Mouse (Mus musculus): ENCODE measurements around the gene Gm42742. TPM values are rescaled to one million over a fixed set of nuclear protein-coding genes. Genes with fewer than 3 reads are reported as not detected.

The Gm42742 gene
- polyA plus RNA-seq, 1 experiment from 2014 or later, result 41.9 TPM

DNA sequence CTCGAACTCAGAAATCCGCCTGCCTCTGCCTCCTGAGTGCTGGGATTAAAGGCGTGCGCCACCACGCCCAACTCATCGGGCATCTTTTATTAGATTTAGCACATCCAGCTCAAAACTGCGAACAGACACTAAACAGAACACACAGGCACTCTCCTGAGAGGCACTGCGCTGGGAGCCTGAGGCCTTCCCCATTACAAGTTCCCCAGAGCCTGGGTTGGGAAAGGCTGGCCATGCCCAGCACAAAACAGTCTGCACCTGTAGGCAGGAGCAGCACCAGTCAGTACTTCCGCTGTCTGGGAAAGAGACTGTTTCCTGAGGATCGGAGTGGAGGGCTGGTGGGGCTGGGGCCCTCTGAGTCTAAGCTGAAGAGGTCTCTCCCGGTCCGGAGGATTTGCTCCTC lies 5.9 kb downstream of the Gm42742 start:
- H3K9ac ChIP-seq (ENCODE audit: low read length), result peak overlapping the region; percentile 16; the same call in 1 of the 2 replicates
- no peak overlapping the region for H3K4me3 ChIP-seq (ENCODE audit: control insufficient read depth in 1 of 2, insufficient read depth in 1 of 2, low read depth in 1 of 2, low read length in 2 of 2)
- WGBS, result 89% methylated on average over 12 of the region's 12 CpGs
- H3K27ac ChIP-seq (replicated peaks in 1 of 2; ENCODE audit: control insufficient read depth in 1 of 2, insufficient read depth in 1 of 2, low read depth in 2 of 2, low read length in 2 of 2), result no peak overlapping the region
- ATAC-seq (ENCODE audit: insufficient number of reproducible peaks, insufficient read depth, low FRiP score, low read depth), result no peak
- H3K36me3 ChIP-seq (ENCODE audit: control insufficient read depth, insufficient read depth, low read length), result peaks cover 31% of the 10 kb centered on the region
- H3K9me3 ChIP-seq (ENCODE audit: control insufficient read depth, low read length), result no peaks in the 10 kb centered on the region
- peak overlapping the region; percentile 67; the same call in 1 of the 2 replicates for H3K4me2 ChIP-seq (ENCODE audit: low read length)
- no peaks in the 10 kb centered on the region for H3K27me3 ChIP-seq (ENCODE audit: control insufficient read depth, insufficient read depth, low read length)
- peaks cover 15 to 32% of the 10 kb centered on the region in 2 experiments for H3K4me1 ChIP-seq (ENCODE audit: control insufficient read depth in 2 of 2, insufficient read depth in 2 of 2, low read length in 2 of 2)

DNA sequence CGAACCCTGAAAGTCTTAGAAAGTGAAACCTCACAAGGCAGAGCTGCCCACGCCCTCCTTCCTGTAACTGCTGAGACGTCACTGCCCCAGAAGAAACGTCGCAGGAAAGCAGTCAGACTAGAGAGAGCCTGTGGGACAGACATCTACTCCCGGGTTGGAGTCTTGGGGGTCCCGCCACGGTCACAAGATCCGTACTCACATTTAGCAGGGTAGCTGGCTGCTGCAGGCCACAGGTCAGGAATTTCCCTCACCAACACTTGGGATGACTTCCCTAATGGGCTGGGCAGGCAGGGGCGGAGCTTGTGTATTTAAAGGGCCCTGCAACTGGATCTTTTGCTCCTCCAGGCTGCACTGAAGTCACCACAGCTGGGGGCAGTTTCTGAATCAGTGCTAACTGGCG lies 6.6 kb downstream of the Gm42742 start, which contains the start of gene Mvp:
Gene Mvp, minus strand, starts transcription at position 302 of the 400 bp plus-strand sequence.
- no peaks in the 10 kb centered on the region for H3K27me3 ChIP-seq (ENCODE audit: control insufficient read depth, insufficient read depth, low read length)
- H3K9me3 ChIP-seq (ENCODE audit: control insufficient read depth, low read length), result no peaks in the 10 kb centered on the region
- no peak within 1 kb of the TSS for H3K27ac ChIP-seq (replicated peaks in 1 of 2; ENCODE audit: control insufficient read depth in 1 of 2, insufficient read depth in 1 of 2, low read depth in 2 of 2, low read length in 2 of 2)
- peak within 1 kb of the TSS; percentile 46 to 62 for H3K4me3 ChIP-seq (ENCODE audit: control insufficient read depth in 1 of 2, insufficient read depth in 1 of 2, low read depth in 1 of 2, low read length in 2 of 2)
- H3K9ac ChIP-seq (ENCODE audit: low read length), result peak within 1 kb of the TSS; percentile 63
- H3K4me2 ChIP-seq (ENCODE audit: low read length), result peak within 1 kb of the TSS; percentile 81
- H3K4me1 ChIP-seq (ENCODE audit: control insufficient read depth in 2 of 2, insufficient read depth in 2 of 2, low read length in 2 of 2), result peaks cover 15 to 31% of the 10 kb centered on the region in 2 experiments
- H3K36me3 ChIP-seq (ENCODE audit: control insufficient read depth, insufficient read depth, low read length), result peaks cover 31% of the 10 kb centered on the region
- no peak for ATAC-seq (ENCODE audit: insufficient number of reproducible peaks, insufficient read depth, low FRiP score, low read depth)
- 26% methylated on average over 11 of the region's 11 CpGs for WGBS

DNA sequence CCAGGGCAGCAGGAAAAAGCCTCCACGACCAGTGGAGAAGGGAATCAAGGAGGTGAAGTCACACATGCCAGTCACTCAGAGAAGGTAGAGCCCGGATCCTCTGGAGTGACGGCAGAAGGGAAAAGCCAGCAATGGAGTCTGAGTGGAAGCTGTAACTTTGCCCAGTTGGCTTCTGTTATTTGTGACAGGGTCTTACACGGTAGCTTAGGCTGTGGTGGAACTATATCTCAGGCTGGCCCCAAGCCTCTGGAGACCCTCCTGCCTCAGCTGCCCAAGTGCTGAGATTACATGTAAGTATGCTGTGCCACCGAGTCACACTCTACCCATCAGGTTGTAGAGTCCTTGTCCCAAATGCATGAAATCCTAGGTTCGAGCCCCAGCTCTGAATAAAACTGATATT lies 7.5 kb downstream of the Gm42742 start:
- Histone ChIP-seq H3K4me1 (ENCODE audit: control insufficient read depth in 2 of 2, insufficient read depth in 2 of 2, low read length in 2 of 2) (peaks cover 18 to 36% of the 10 kb centered on the region in 2 experiments), H3K4me3 (ENCODE audit: control insufficient read depth in 1 of 2, insufficient read depth in 1 of 2, low read depth in 1 of 2, low read length in 2 of 2) (no peak overlapping the region), H3K27me3 (ENCODE audit: control insufficient read depth, insufficient read depth, low read length) (no peaks in the 10 kb centered on the region), H3K27ac (replicated peaks in 1 of 2; ENCODE audit: control insufficient read depth in 1 of 2, insufficient read depth in 1 of 2, low read depth in 2 of 2, low read length in 2 of 2) (no peak overlapping the region), H3K4me2 (ENCODE audit: low read length) (peak overlapping the region; percentile 67), H3K9ac (ENCODE audit: low read length) (no peak overlapping the region), H3K9me3 (ENCODE audit: control insufficient read depth, low read length) (no peaks in the 10 kb centered on the region), H3K36me3 (ENCODE audit: control insufficient read depth, insufficient read depth, low read length) (peaks cover 31% of the 10 kb centered on the region)
- ATAC-seq (ENCODE audit: insufficient number of reproducible peaks, insufficient read depth, low FRiP score, low read depth), result no peak
- WGBS, result 90% methylated on average over 6 of the region's 6 CpGs

DNA sequence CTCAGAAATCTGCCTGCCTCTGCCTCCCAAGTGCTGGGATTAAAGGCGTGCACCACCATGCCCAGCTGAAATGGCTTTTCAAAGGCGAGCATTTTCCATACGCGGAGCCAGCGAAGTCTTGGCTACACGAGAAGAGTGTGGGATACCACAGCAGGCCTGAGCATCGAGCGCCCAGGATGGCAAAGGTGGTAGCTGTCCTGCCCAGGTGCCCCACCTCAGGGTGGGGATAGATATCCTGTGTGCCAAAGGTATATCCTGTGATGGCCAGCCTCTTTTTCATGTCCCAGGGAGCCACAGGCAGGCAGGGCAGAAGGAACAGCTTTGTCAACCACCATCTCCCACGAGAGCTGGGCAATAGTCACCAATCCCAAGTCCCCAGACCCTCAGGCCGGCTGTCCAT lies 8.1 kb downstream of the Gm42742 start:
- Histone ChIP-seq H3K4me2 (ENCODE audit: low read length) (no peak overlapping the region), H3K9me3 (ENCODE audit: control insufficient read depth, low read length) (no peaks in the 10 kb centered on the region), H3K9ac (ENCODE audit: low read length) (no peak overlapping the region), H3K36me3 (ENCODE audit: control insufficient read depth, insufficient read depth, low read length) (peaks cover 31% of the 10 kb centered on the region), H3K27ac (replicated peaks in 1 of 2; ENCODE audit: control insufficient read depth in 1 of 2, insufficient read depth in 1 of 2, low read depth in 2 of 2, low read length in 2 of 2) (no peak overlapping the region), H3K27me3 (ENCODE audit: control insufficient read depth, insufficient read depth, low read length) (no peaks in the 10 kb centered on the region), H3K4me3 (ENCODE audit: control insufficient read depth in 1 of 2, insufficient read depth in 1 of 2, low read depth in 1 of 2, low read length in 2 of 2) (no peak overlapping the region), H3K4me1 (ENCODE audit: control insufficient read depth in 2 of 2, insufficient read depth in 2 of 2, low read length in 2 of 2) (peaks cover 21 to 36% of the 10 kb centered on the region in 2 experiments)
- 91% methylated on average over 10 of the region's 10 CpGs for WGBS
- ATAC-seq (ENCODE audit: insufficient number of reproducible peaks, insufficient read depth, low FRiP score, low read depth), result no peak

- ATAC-seq (ENCODE audit: insufficient number of reproducible peaks, insufficient read depth, low FRiP score, low read depth), result no peak
- Histone ChIP-seq H3K4me1 (ENCODE audit: control insufficient read depth in 2 of 2, insufficient read depth in 2 of 2, low read length in 2 of 2) (peaks cover 21 to 32% of the 10 kb centered on the region in 2 experiments), H3K9ac (ENCODE audit: low read length) (no peak overlapping the region), H3K27ac (replicated peaks in 1 of 2; ENCODE audit: control insufficient read depth in 1 of 2, insufficient read depth in 1 of 2, low read depth in 2 of 2, low read length in 2 of 2) (no peak overlapping the region), H3K36me3 (ENCODE audit: control insufficient read depth, insufficient read depth, low read length) (peaks cover 31% of the 10 kb centered on the region), H3K4me2 (ENCODE audit: low read length) (no peak overlapping the region), H3K9me3 (ENCODE audit: control insufficient read depth, low read length) (no peaks in the 10 kb centered on the region), H3K4me3 (ENCODE audit: control insufficient read depth in 1 of 2, insufficient read depth in 1 of 2, low read depth in 1 of 2, low read length in 2 of 2) (no peak overlapping the region), H3K27me3 (ENCODE audit: control insufficient read depth, insufficient read depth, low read length) (no peaks in the 10 kb centered on the region)
- 71% methylated on average over 6 of the region's 6 CpGs for WGBS
Measured at GRCm38 (mm10) chr7:127012374-127012773, 8.5 kb downstream of the Gm42742 start.

- Histone ChIP-seq H3K27me3 (ENCODE audit: control insufficient read depth, insufficient read depth, low read length) (no peaks in the 10 kb centered on the region), H3K36me3 (ENCODE audit: control insufficient read depth, insufficient read depth, low read length) (peaks cover 31% of the 10 kb centered on the region), H3K4me1 (ENCODE audit: control insufficient read depth in 2 of 2, insufficient read depth in 2 of 2, low read length in 2 of 2) (peaks cover 21 to 32% of the 10 kb centered on the region in 2 experiments), H3K27ac (replicated peaks in 1 of 2; ENCODE audit: control insufficient read depth in 1 of 2, insufficient read depth in 1 of 2, low read depth in 2 of 2, low read length in 2 of 2) (no peak overlapping the region), H3K4me3 (ENCODE audit: control insufficient read depth in 1 of 2, insufficient read depth in 1 of 2, low read depth in 1 of 2, low read length in 2 of 2) (no peak overlapping the region), H3K9ac (ENCODE audit: low read length) (no peak overlapping the region), H3K4me2 (ENCODE audit: low read length) (no peak overlapping the region), H3K9me3 (ENCODE audit: control insufficient read depth, low read length) (no peaks in the 10 kb centered on the region)
- 65% methylated on average over 2 of the region's 2 CpGs for WGBS
- ATAC-seq (ENCODE audit: insufficient number of reproducible peaks, insufficient read depth, low FRiP score, low read depth), result no peak
Measured at GRCm38 (mm10) chr7:127011717-127012116, 9.2 kb downstream of the Gm42742 start.

- Histone ChIP-seq H3K4me3 (ENCODE audit: control insufficient read depth in 1 of 2, insufficient read depth in 1 of 2, low read depth in 1 of 2, low read length in 2 of 2) (no peak overlapping the region), H3K9me3 (ENCODE audit: control insufficient read depth, low read length) (no peaks in the 10 kb centered on the region), H3K4me1 (ENCODE audit: control insufficient read depth in 2 of 2, insufficient read depth in 2 of 2, low read length in 2 of 2) (peaks cover 23 to 32% of the 10 kb centered on the region in 2 experiments), H3K27ac (replicated peaks in 1 of 2; ENCODE audit: control insufficient read depth in 1 of 2, insufficient read depth in 1 of 2, low read depth in 2 of 2, low read length in 2 of 2) (no peak overlapping the region), H3K9ac (ENCODE audit: low read length) (no peak overlapping the region), H3K27me3 (ENCODE audit: control insufficient read depth, insufficient read depth, low read length) (no peaks in the 10 kb centered on the region), H3K4me2 (ENCODE audit: low read length) (no peak overlapping the region), H3K36me3 (ENCODE audit: control insufficient read depth, insufficient read depth, low read length) (peaks cover 31% of the 10 kb centered on the region)
- no peak for ATAC-seq (ENCODE audit: insufficient number of reproducible peaks, insufficient read depth, low FRiP score, low read depth)
- WGBS, result 96% methylated on average over 2 of the region's 2 CpGs
Measured at GRCm38 (mm10) chr7:127011051-127011450, 9.8 kb downstream of the Gm42742 start.
